Mouse (Mus musculus) cerebellum, adult 2 months (tissue): ENCODE measurements at regions not wholly inside any gene's neighbourhood (a gene's known extent, or its start where the extent isn't known, plus 50 kb on each side); places are given as distances from the start of the nearest gene placed in this dataset.

Experiments
- CTCF ChIP-seq: fragments of 200-500 bp; IDR thresholded peaks from 2 replicates; pipeline ENCODE4 v1.5.1; 2011; ENCODE audit warnings: low read depth, mild to moderate bottlenecking, control low read depth, low read length, moderate library complexity, borderline replicate concordance; ENCODE audit not compliant: insufficient read depth
- POLR2A ChIP-seq: fragments of 200-500 bp; IDR thresholded peaks from 2 replicates; pipeline ENCODE4 v1.6.1; 2011; ENCODE audit warnings: low read length, control low read depth, borderline replicate concordance; ENCODE audit not compliant: insufficient read depth

DNA sequence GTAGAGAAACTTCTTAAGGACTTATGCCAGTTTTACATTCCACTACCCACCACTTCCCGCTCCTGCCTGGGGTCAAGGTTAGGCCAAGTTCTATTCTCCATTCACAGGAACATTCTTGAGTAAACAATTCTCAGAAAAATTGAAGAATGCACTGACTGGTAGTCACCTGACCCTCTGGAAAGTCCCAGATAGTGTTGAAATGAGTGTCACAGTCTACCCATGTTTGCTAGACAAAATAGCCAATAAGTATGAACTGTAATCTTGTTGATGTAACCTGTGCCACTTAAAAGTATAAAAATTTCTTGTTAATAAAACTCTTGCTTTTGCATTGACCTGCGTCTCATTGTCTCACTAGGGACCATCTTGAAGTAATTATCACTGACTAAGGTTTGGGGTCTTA is 1487.9 kb downstream of the Tbl1xr1 start:
- TF ChIP-seq POLR2A: no peak
- TF ChIP-seq CTCF: no peak
